Mouse (Mus musculus): ENCODE data around the gene Arnt.

- TF ChIP-seq CTCF (IDR thresholded peaks at IDR 0.05; ENCODE audit: low read depth), result no peak
- TF ChIP-seq EP300 (optimal IDR thresholded peaks at IDR 0.05), result no peak
These were observed 52.2 kb downstream of the Arnt start for GRCm38 (mm10) chr3:95486421-95486820.
